Mouse (Mus musculus) embryonic facial prominence, embryonic 10.5 days (tissue): ENCODE measurements around the gene F2rl1. TPM values are rescaled to one million over a fixed set of nuclear protein-coding genes. Genes with fewer than 3 reads are reported as not detected.

Source experiments
- DNase-seq: peaks from one replicate; pipeline ENCODE4 v3.0.0-alpha.2; 2017; ENCODE audit warnings: low spot score
- H3K27ac ChIP-seq: fragments of 300-500 bp; sonication (generic); replicated peaks from 2 replicates; pipeline ENCODE4 v1.5.1; 2016; ENCODE audit warnings: mild to moderate bottlenecking
- H3K27me3 ChIP-seq: fragments of 300-500 bp; sonication (generic); replicated peaks from 2 replicates; pipeline ENCODE4 v1.6.1; 2016; ENCODE audit warnings: low read depth, mild to moderate bottlenecking; ENCODE audit not compliant: poor library complexity, severe bottlenecking
- H3K36me3 ChIP-seq: fragments of 300-500 bp; sonication (generic); replicated peaks from 2 replicates; pipeline ENCODE4 v1.6.1; 2016; ENCODE audit warnings: mild to moderate bottlenecking, moderate library complexity
- H3K4me1 ChIP-seq: fragments of 300-500 bp; sonication (generic); 2 replicates; pipeline ENCODE4 v1.6.1; 2016
- H3K4me3 ChIP-seq: fragments of 300-500 bp; sonication (generic); 2 replicates; pipeline ENCODE4 v1.5.1; 2016; ENCODE audit warnings: mild to moderate bottlenecking, moderate library complexity
- H3K9me3 ChIP-seq: fragments of 300-500 bp; sonication (generic); 2 replicates; pipeline ENCODE4 v1.6.1; 2016; ENCODE audit warnings: mild to moderate bottlenecking
- WGBS: fragments of 180-500 bp; shearing (Covaris S2); methylation state at CpG from one replicate; pipeline ENCODE4 v1.1.7; 2016; 5-methylcytosine and 5-hydroxymethylcytosine counted together
- polyA plus RNA-seq: library from polyadenylated mRNA; unstranded; fragments of >200 nt; fragmentation: Nextera tagmentation; extraction: Ambion mirVana; gene quantifications from 2 replicates; pipeline ENCODE4 v1.2.1, GENCODE M21; 2016

The F2rl1 gene
- polyA plus RNA-seq: 0.15 and 0.19 TPM in 2 replicates

GRCm38 (mm10) chr13:95524674-95525491, at the start of gene F2rl1:
TSS of gene F2rl1 (minus strand) at chr13:95525227.
- DNase-seq: peak; percentile 71
- WGBS: under 1% methylated on average over 54 of the region's 54 CpGs
- H3K27ac ChIP-seq: peak within 1 kb of the TSS; percentile 44
- H3K27me3 ChIP-seq: peaks cover 63% of the 10 kb centered on the region
- peak within 1 kb of the TSS; percentile 56 for H3K4me3 ChIP-seq
- H3K9me3 ChIP-seq: no peaks in the 10 kb centered on the region
- no peaks in the 10 kb centered on the region for H3K36me3 ChIP-seq
- H3K4me1 ChIP-seq: peaks cover 21% of the 10 kb centered on the region

- Histone ChIP-seq H3K4me3 (no peak overlapping the region), H3K36me3 (no peaks in the 10 kb centered on the region), H3K9me3 (0 out of 2 replicates have a peak, but pooled peaks cover 4% of the 10 kb centered on the region), H3K27ac (no peak overlapping the region), H3K4me1 (no peaks in the 10 kb centered on the region), H3K27me3 (no peaks in the 10 kb centered on the region)
- 96% methylated on average over 4 of the region's 4 CpGs for WGBS
- no peak for DNase-seq
Observed at GRCm38 (mm10) chr13:95570877-95571276, 45.9 kb upstream of the F2rl1 start.

DNA sequence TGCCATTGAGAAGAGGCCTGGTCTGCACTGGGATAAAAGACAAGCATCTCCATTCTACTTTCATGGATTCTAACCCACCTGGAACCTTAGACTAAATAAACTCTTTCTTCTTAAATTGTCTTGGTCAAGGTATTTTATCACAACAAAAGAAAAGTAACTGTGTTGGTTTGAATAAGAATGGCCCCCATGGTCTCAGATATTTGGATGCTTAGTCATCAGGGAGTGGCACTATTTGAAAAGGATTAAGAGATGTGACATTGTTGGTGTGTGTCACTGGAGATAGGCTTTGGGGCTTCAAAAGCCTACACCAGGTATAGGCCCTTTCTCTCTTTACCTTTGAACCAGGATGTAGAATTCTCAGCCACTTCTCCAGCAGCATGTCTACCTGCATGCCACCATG, 44.3 kb upstream of the F2rl1 start:
- no peak overlapping the region for H3K27ac ChIP-seq
- no peaks in the 10 kb centered on the region for H3K36me3 ChIP-seq
- H3K4me3 ChIP-seq: no peak overlapping the region
- H3K4me1 ChIP-seq: no peaks in the 10 kb centered on the region
- DNase-seq: no peak
- H3K27me3 ChIP-seq: no peaks in the 10 kb centered on the region
- 0 out of 2 replicates have a peak, but pooled peaks cover 4% of the 10 kb centered on the region for H3K9me3 ChIP-seq

- DNase-seq: no peak
- H3K27ac ChIP-seq: no peak overlapping the region
- 92% methylated on average over 3 of the region's 3 CpGs for WGBS
- no peak overlapping the region for H3K4me3 ChIP-seq
- 0 out of 2 replicates have a peak, but pooled peaks cover 4% of the 10 kb centered on the region for H3K9me3 ChIP-seq
- no peaks in the 10 kb centered on the region for H3K4me1 ChIP-seq
- H3K36me3 ChIP-seq: no peaks in the 10 kb centered on the region
- H3K27me3 ChIP-seq: no peaks in the 10 kb centered on the region
Observed at GRCm38 (mm10) chr13:95568336-95568735, 43.3 kb upstream of the F2rl1 start.

DNA sequence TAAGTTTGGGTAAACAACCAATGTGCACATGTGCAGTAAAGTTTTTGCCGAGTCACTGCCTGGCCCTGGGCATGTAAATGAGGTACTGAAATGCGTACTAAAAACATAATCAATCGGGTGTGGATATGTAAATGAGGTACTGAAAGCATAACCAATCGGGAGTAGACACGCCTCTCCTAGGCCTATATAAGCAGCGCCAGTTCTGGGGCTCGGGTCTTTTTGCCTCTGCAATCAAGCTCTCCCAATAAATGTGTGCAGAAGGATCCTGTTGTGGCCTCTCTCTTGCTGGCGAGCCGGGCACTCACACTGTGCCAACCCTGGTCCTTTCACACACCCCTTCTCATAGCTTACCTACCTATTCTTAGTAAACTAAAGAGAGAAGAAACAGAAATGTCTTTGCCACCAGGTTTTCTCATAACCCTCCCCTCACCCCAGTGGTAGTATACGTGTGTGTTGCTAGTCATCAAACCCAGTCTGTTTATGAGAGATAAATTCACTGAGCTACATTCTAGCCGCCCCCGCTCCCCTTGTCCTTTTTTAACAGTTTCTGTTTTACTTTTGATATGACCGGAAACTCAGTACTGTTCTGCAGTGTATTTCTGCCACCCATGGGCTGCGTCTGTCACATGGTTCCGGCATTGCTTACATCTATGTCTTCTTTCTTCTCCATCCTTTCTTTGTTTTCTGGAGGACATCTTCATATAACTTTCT, 42.0 kb upstream of the F2rl1 start:
- no peak overlapping the region for H3K4me3 ChIP-seq
- no peak overlapping the region for H3K27ac ChIP-seq
- 0 out of 2 replicates have a peak, but pooled peaks cover 4% of the 10 kb centered on the region for H3K9me3 ChIP-seq
- no peaks in the 10 kb centered on the region for H3K27me3 ChIP-seq
- no peaks in the 10 kb centered on the region for H3K4me1 ChIP-seq
- WGBS: 94% methylated on average over 15 of the region's 15 CpGs
- no peak for DNase-seq
- no peaks in the 10 kb centered on the region for H3K36me3 ChIP-seq

GRCm38 (mm10) chr13:95563693-95564092, 38.7 kb upstream of the F2rl1 start:
- no peaks in the 10 kb centered on the region for H3K27me3 ChIP-seq
- H3K4me3 ChIP-seq: no peak overlapping the region
- WGBS: 1% methylated on average over 3 of the region's 3 CpGs
- peak; percentile 70 for DNase-seq
- no peaks in the 10 kb centered on the region for H3K4me1 ChIP-seq
- H3K27ac ChIP-seq: no peak overlapping the region
- no peaks in the 10 kb centered on the region for H3K36me3 ChIP-seq
- no peaks in the 10 kb centered on the region for H3K9me3 ChIP-seq

DNA sequence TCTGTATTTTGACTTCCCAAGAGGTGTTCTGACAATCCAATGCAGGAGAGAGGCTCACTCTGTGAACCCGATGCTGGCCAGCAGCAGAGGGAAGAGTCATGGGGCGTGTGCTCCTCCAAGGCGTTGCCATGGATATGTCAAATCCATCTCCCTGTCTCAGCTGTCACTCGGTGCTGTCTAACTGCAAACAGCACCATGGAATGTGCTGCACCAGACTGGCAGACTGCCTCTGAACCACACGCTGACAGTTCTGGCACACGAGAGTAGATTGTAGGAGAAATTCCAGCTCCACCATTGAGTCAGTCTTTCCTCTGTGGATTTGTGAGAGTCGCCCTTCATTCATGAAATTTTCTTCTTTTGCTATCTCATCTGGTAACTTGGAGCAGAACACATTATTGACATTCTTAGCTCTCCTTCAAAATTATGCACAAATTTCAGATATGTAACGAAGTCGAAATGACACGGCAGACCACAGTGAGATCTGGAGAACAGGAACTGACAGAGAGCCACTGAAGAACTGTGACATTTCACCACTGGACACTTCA, 38.1 kb upstream of the F2rl1 start:
- no peak for DNase-seq
- WGBS: 64% methylated on average over 10 of the region's 10 CpGs
- Histone ChIP-seq H3K36me3 (no peaks in the 10 kb centered on the region), H3K27me3 (no peaks in the 10 kb centered on the region), H3K27ac (no peak overlapping the region), H3K4me3 (no peak overlapping the region), H3K9me3 (no peaks in the 10 kb centered on the region), H3K4me1 (no peaks in the 10 kb centered on the region)

DNA sequence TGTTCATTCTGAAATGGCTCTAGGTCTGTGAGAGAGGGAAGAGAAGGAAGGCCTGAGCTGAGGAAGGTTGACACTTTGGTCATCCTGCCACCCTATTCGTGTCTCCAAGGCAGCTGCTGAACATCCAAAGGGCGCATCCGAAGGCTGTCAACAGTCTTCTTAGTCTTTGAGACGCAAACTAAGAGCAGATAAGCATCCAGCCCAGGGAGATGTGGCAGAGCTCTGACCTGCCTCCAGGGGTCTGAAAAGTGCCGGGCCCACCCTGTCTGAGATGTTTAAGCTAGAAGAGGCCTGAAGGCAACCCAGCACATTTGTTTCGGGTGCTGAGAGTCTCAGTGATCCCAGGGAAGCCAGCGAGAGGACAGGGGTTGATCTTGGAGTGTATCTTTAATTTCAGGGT, 32.3 kb upstream of the F2rl1 start:
- DNase-seq: no peak
- Histone ChIP-seq H3K9me3 (no peaks in the 10 kb centered on the region), H3K27me3 (no peaks in the 10 kb centered on the region), H3K4me1 (no peaks in the 10 kb centered on the region), H3K4me3 (no peak overlapping the region), H3K36me3 (no peaks in the 10 kb centered on the region), H3K27ac (no peak overlapping the region)
- 79% methylated on average over 7 of the region's 7 CpGs for WGBS

DNA sequence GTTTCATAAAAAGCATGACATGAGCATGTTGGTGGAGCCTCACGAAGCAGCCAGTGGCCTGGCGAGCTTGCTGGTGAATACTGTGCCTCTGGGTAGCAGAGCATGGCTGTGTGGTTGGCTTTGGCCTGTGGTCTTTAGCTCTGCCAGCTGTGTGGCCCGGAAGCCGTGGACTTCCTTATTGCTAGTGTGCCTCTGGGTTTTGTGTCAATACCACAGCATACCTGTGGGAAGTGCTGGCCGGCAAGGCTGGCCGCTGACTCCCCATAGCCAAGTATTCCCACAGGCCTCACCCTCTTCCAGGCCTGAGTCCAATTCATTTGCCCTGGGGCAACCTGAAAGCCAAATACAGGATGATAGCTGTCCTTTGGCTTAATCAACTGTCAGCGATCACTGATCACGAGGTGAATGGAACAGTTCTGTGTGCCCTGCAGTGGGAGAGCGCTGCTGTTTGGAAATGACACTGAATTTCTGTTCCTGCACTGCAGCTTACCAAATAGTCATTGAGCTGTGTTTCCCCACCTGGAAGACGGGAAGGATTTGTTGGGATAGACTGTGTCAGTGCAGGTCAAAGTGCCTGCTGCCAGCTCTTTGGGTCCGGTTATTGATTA, 29.0 kb upstream of the F2rl1 start:
- no peak overlapping the region for H3K27ac ChIP-seq
- no peaks in the 10 kb centered on the region for H3K36me3 ChIP-seq
- peaks cover 10% of the 10 kb centered on the region for H3K4me1 ChIP-seq
- H3K27me3 ChIP-seq: no peaks in the 10 kb centered on the region
- H3K9me3 ChIP-seq: no peaks in the 10 kb centered on the region
- no peak overlapping the region for H3K4me3 ChIP-seq
- WGBS: 82% methylated on average over 11 of the region's 11 CpGs
- DNase-seq: no peak

DNA sequence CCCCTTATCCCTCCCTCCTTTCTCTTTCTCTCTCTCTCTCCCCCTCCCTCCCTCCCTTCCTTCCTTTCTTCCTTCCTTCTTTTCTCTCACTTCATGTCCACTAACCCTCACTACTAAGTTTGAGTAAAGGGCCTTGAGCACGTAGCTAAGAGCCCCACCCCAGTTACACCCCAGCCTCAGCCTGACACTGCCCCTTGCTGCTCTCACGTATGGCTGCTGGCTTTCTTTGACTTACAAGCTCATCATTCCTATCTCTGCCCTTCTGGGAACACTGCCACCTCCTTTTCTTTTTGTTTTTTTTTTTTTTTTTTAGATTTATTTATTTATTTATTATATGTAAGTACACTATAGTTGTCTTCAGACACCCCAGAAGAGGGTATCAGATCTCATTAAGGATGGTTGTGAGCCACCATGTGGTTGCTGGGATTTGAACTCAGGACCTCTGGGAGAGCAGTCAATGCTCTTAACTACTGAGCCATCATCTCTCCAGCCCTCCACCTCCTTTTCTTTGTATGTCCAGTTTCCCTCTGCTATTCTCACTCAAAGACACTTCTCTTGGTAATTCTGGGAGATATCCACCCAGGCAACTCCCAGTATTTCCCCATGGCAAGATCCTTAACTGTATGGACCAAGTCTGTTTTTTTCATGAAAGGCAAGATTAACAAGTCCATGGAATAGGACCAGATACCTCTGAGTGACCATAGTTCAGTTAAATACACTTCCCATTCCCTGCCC, 25.8 kb upstream of the F2rl1 start:
- Histone ChIP-seq H3K4me3 (no peak overlapping the region), H3K27ac (no peak overlapping the region), H3K36me3 (no peaks in the 10 kb centered on the region), H3K27me3 (peaks cover 3% of the 10 kb centered on the region; the same call in 1 of the 2 replicates), H3K4me1 (peaks cover 42% of the 10 kb centered on the region), H3K9me3 (no peaks in the 10 kb centered on the region)
- 79% methylated on average over 2 of the region's 2 CpGs for WGBS
- DNase-seq: no peak

GRCm38 (mm10) chr13:95549421-95549820, 24.4 kb upstream of the F2rl1 start:
- H3K27ac ChIP-seq: peak overlapping the region; percentile 69
- no peaks in the 10 kb centered on the region for H3K9me3 ChIP-seq
- DNase-seq: no peak
- no peak overlapping the region for H3K4me3 ChIP-seq
- 19% methylated on average over 3 of the region's 3 CpGs for WGBS
- no peaks in the 10 kb centered on the region for H3K36me3 ChIP-seq
- peaks cover 44% of the 10 kb centered on the region for H3K4me1 ChIP-seq
- H3K27me3 ChIP-seq: peaks cover 3% of the 10 kb centered on the region; the same call in 1 of the 2 replicates

DNA sequence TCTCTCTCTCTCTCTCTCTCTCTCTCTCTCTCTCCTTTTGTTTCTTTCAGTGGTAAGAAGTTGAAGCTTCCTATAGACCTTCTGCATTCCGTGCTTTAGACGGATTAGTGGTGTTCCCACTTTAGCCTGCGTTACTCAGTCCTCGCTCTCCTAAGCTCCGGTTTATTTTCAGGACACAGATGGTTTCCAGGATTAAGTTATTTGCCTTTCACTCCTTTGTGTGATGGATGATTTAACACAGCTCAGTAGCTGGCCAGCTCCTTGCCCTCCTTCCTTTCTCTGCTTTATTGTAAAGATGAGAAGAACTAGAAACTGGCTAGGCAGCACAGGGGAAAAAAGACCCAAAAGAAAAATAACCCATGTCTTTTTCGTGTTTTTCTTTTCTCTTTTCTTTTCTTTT, 23.8 kb upstream of the F2rl1 start:
- H3K4me3 ChIP-seq: peak overlapping the region; percentile 41
- H3K4me1 ChIP-seq: peaks cover 44% of the 10 kb centered on the region
- no peaks in the 10 kb centered on the region for H3K9me3 ChIP-seq
- DNase-seq: no peak
- WGBS: 24% methylated on average over 6 of the region's 6 CpGs
- peak overlapping the region; percentile 68 for H3K27ac ChIP-seq
- H3K27me3 ChIP-seq: peaks cover 3% of the 10 kb centered on the region; the same call in 1 of the 2 replicates
- no peaks in the 10 kb centered on the region for H3K36me3 ChIP-seq
